Mouse (Mus musculus): Measurements from ENCODE around the gene Rrp36. TPM values are rescaled to one million over a fixed set of nuclear protein-coding genes. Genes with fewer than 3 reads are reported as not detected.

Rrp36 gene
- polyA plus RNA-seq, 1 experiment from 2014 or later: 33.9 TPM

- Histone ChIP-seq H3K27ac (replicated peaks in 1 of 2; ENCODE audit: control insufficient read depth in 1 of 2, insufficient read depth in 1 of 2, low read depth in 2 of 2, low read length in 2 of 2) (no peak overlapping the region), H3K27me3 (ENCODE audit: control insufficient read depth, insufficient read depth, low read length) (no peaks in the 10 kb centered on the region), H3K4me2 (ENCODE audit: low read length) (no peak overlapping the region), H3K4me3 (ENCODE audit: control insufficient read depth in 1 of 2, insufficient read depth in 1 of 2, low read depth in 1 of 2, low read length in 2 of 2) (no peak overlapping the region), H3K36me3 (ENCODE audit: control insufficient read depth, insufficient read depth, low read length) (no peaks in the 10 kb centered on the region), H3K9me3 (ENCODE audit: control insufficient read depth, low read length) (no peaks in the 10 kb centered on the region), H3K4me1 (ENCODE audit: control insufficient read depth in 2 of 2, insufficient read depth in 2 of 2, low read length in 2 of 2) (peaks cover 10 to 22% of the 10 kb centered on the region in 2 experiments), H3K9ac (ENCODE audit: low read length) (no peak overlapping the region)
- ATAC-seq (ENCODE audit: insufficient number of reproducible peaks, insufficient read depth, low FRiP score, low read depth): no peak
- WGBS: 76% methylated on average over 14 of the region's 14 CpGs
Measured at GRCm38 (mm10) chr17:46706375-46707089, 32.4 kb upstream of the Rrp36 start.

GRCm38 (mm10) chr17:46704887-46705835, 31.0 kb upstream of the Rrp36 start, which contains the start of gene Ppp2r5d:
Ppp2r5d (minus strand) TSS chr17:46705111.
- Histone ChIP-seq H3K9ac (ENCODE audit: low read length) (peak within 1 kb of the TSS; percentile 90), H3K27me3 (ENCODE audit: control insufficient read depth, insufficient read depth, low read length) (no peaks in the 10 kb centered on the region), H3K36me3 (ENCODE audit: control insufficient read depth, insufficient read depth, low read length) (peaks cover under 1% of the 10 kb centered on the region; the same call in 1 of the 2 replicates), H3K9me3 (ENCODE audit: control insufficient read depth, low read length) (no peaks in the 10 kb centered on the region), H3K4me3 (ENCODE audit: control insufficient read depth in 1 of 2, insufficient read depth in 1 of 2, low read depth in 1 of 2, low read length in 2 of 2) (peak within 1 kb of the TSS; percentile 78 to 92), H3K4me2 (ENCODE audit: low read length) (peak within 1 kb of the TSS; percentile 77), H3K27ac (replicated peaks in 1 of 2; ENCODE audit: control insufficient read depth in 1 of 2, insufficient read depth in 1 of 2, low read depth in 2 of 2, low read length in 2 of 2) (peak within 1 kb of the TSS; percentile 89 to 92), H3K4me1 (ENCODE audit: control insufficient read depth in 2 of 2, insufficient read depth in 2 of 2, low read length in 2 of 2) (peaks cover 10 to 22% of the 10 kb centered on the region in 2 experiments)
- WGBS: under 1% methylated on average over 48 of the region's 48 CpGs
- peak; percentile 93 for ATAC-seq (ENCODE audit: insufficient number of reproducible peaks, insufficient read depth, low FRiP score, low read depth)

GRCm38 (mm10) chr17:46703971-46704886, 30.1 kb upstream of the Rrp36 start:
- peak; percentile 73 for ATAC-seq (ENCODE audit: insufficient number of reproducible peaks, insufficient read depth, low FRiP score, low read depth)
- Histone ChIP-seq H3K27ac (replicated peaks in 1 of 2; ENCODE audit: control insufficient read depth in 1 of 2, insufficient read depth in 1 of 2, low read depth in 2 of 2, low read length in 2 of 2) (peak overlapping the region; percentile 83 to 84), H3K4me3 (ENCODE audit: control insufficient read depth in 1 of 2, insufficient read depth in 1 of 2, low read depth in 1 of 2, low read length in 2 of 2) (peak overlapping the region; percentile 78 to 92), H3K36me3 (ENCODE audit: control insufficient read depth, insufficient read depth, low read length) (peaks cover 10% of the 10 kb centered on the region), H3K9ac (ENCODE audit: low read length) (peak overlapping the region; percentile 90), H3K4me2 (ENCODE audit: low read length) (peak overlapping the region; percentile 66), H3K27me3 (ENCODE audit: control insufficient read depth, insufficient read depth, low read length) (no peaks in the 10 kb centered on the region), H3K4me1 (ENCODE audit: control insufficient read depth in 2 of 2, insufficient read depth in 2 of 2, low read length in 2 of 2) (peaks cover 10 to 22% of the 10 kb centered on the region in 2 experiments), H3K9me3 (ENCODE audit: control insufficient read depth, low read length) (no peaks in the 10 kb centered on the region)
- WGBS: 3% methylated on average over 33 of the region's 41 CpGs

- 86% methylated on average over 5 of the region's 5 CpGs for WGBS
- Histone ChIP-seq H3K4me2 (ENCODE audit: low read length) (no peak overlapping the region), H3K4me1 (ENCODE audit: control insufficient read depth in 2 of 2, insufficient read depth in 2 of 2, low read length in 2 of 2) (peaks cover 10 to 22% of the 10 kb centered on the region in 2 experiments), H3K27ac (replicated peaks in 1 of 2; ENCODE audit: control insufficient read depth in 1 of 2, insufficient read depth in 1 of 2, low read depth in 2 of 2, low read length in 2 of 2) (no peak overlapping the region), H3K36me3 (ENCODE audit: control insufficient read depth, insufficient read depth, low read length) (peaks cover 23% of the 10 kb centered on the region), H3K27me3 (ENCODE audit: control insufficient read depth, insufficient read depth, low read length) (no peaks in the 10 kb centered on the region), H3K9ac (ENCODE audit: low read length) (peak overlapping the region; percentile 90; the same call in 1 of the 2 replicates), H3K9me3 (ENCODE audit: control insufficient read depth, low read length) (no peaks in the 10 kb centered on the region), H3K4me3 (ENCODE audit: control insufficient read depth in 1 of 2, insufficient read depth in 1 of 2, low read depth in 1 of 2, low read length in 2 of 2) (no peak overlapping the region)
- no peak for ATAC-seq (ENCODE audit: insufficient number of reproducible peaks, insufficient read depth, low FRiP score, low read depth)
Measured at GRCm38 (mm10) chr17:46702506-46702905, 28.4 kb upstream of the Rrp36 start.

- Histone ChIP-seq H3K4me3 (ENCODE audit: control insufficient read depth in 1 of 2, insufficient read depth in 1 of 2, low read depth in 1 of 2, low read length in 2 of 2) (no peak overlapping the region), H3K9ac (ENCODE audit: low read length) (no peak overlapping the region), H3K36me3 (ENCODE audit: control insufficient read depth, insufficient read depth, low read length) (peaks cover 23% of the 10 kb centered on the region), H3K9me3 (ENCODE audit: control insufficient read depth, low read length) (no peaks in the 10 kb centered on the region), H3K27me3 (ENCODE audit: control insufficient read depth, insufficient read depth, low read length) (no peaks in the 10 kb centered on the region), H3K4me1 (ENCODE audit: control insufficient read depth in 2 of 2, insufficient read depth in 2 of 2, low read length in 2 of 2) (peaks cover 10 to 22% of the 10 kb centered on the region in 2 experiments), H3K27ac (replicated peaks in 1 of 2; ENCODE audit: control insufficient read depth in 1 of 2, insufficient read depth in 1 of 2, low read depth in 2 of 2, low read length in 2 of 2) (no peak overlapping the region), H3K4me2 (ENCODE audit: low read length) (no peak overlapping the region)
- ATAC-seq (ENCODE audit: insufficient number of reproducible peaks, insufficient read depth, low FRiP score, low read depth): no peak
- WGBS: 80% methylated on average over 12 of the region's 12 CpGs
Measured at GRCm38 (mm10) chr17:46702100-46702499, 27.9 kb upstream of the Rrp36 start.

GRCm38 (mm10) chr17:46701489-46701888, 27.3 kb upstream of the Rrp36 start:
- WGBS: 80% methylated on average over 12 of the region's 12 CpGs
- no peaks in the 10 kb centered on the region for H3K27me3 ChIP-seq (ENCODE audit: control insufficient read depth, insufficient read depth, low read length)
- no peak overlapping the region for H3K9ac ChIP-seq (ENCODE audit: low read length)
- H3K36me3 ChIP-seq (ENCODE audit: control insufficient read depth, insufficient read depth, low read length): peaks cover 23% of the 10 kb centered on the region
- peaks cover 10 to 22% of the 10 kb centered on the region in 2 experiments for H3K4me1 ChIP-seq (ENCODE audit: control insufficient read depth in 2 of 2, insufficient read depth in 2 of 2, low read length in 2 of 2)
- ATAC-seq (ENCODE audit: insufficient number of reproducible peaks, insufficient read depth, low FRiP score, low read depth): no peak
- H3K9me3 ChIP-seq (ENCODE audit: control insufficient read depth, low read length): no peaks in the 10 kb centered on the region
- no peak overlapping the region for H3K27ac ChIP-seq (replicated peaks in 1 of 2; ENCODE audit: control insufficient read depth in 1 of 2, insufficient read depth in 1 of 2, low read depth in 2 of 2, low read length in 2 of 2)
- H3K4me3 ChIP-seq (ENCODE audit: control insufficient read depth in 1 of 2, insufficient read depth in 1 of 2, low read depth in 1 of 2, low read length in 2 of 2): no peak overlapping the region
- no peak overlapping the region for H3K4me2 ChIP-seq (ENCODE audit: low read length)

GRCm38 (mm10) chr17:46699912-46700311, 25.8 kb upstream of the Rrp36 start:
- H3K36me3 ChIP-seq (ENCODE audit: control insufficient read depth, insufficient read depth, low read length): peaks cover 23% of the 10 kb centered on the region
- 93% methylated on average over 3 of the region's 3 CpGs for WGBS
- H3K9ac ChIP-seq (ENCODE audit: low read length): no peak overlapping the region

More at GRCm38 (mm10) chr17:46699912-46700311, 25.8 kb upstream of the Rrp36 start:
- Histone ChIP-seq H3K27ac (replicated peaks in 1 of 2; ENCODE audit: control insufficient read depth in 1 of 2, insufficient read depth in 1 of 2, low read depth in 2 of 2, low read length in 2 of 2) (no peak overlapping the region), H3K4me1 (ENCODE audit: control insufficient read depth in 2 of 2, insufficient read depth in 2 of 2, low read length in 2 of 2) (peaks cover 10 to 17% of the 10 kb centered on the region in 2 experiments), H3K27me3 (ENCODE audit: control insufficient read depth, insufficient read depth, low read length) (no peaks in the 10 kb centered on the region), H3K4me2 (ENCODE audit: low read length) (no peak overlapping the region), H3K4me3 (ENCODE audit: control insufficient read depth in 1 of 2, insufficient read depth in 1 of 2, low read depth in 1 of 2, low read length in 2 of 2) (no peak overlapping the region), H3K9me3 (ENCODE audit: control insufficient read depth, low read length) (no peaks in the 10 kb centered on the region)
- no peak for ATAC-seq (ENCODE audit: insufficient number of reproducible peaks, insufficient read depth, low FRiP score, low read depth)

Data from heart, embryonic 14.5 days (tissue).